ENCODE assay signal across 9 mouse cellular contexts in genomic region chr7:98943687-98944086, GRCm38 (mm10).
"Had no signal": no experiment of that assay in that cellular context is flagged by ENCODE, and none has a peak within 500 bp of the region (broad histone marks: within the 10 kb centered on the region; RNA-seq: fewer than 3 reads in every experiment).

No protein-coding gene starts in this region.

- DNase-seq: kidney, postnatal 36 days; left cerebral cortex, postnatal 4 days; lung, adult 18-20 months; lung, postnatal 36 days; right cerebral cortex, postnatal 14 days; thymus, postnatal 4 days had no signal

- H3K4me3 ChIP-seq: limb, embryonic 13.5 days; midbrain, embryonic 13.5 days had no signal

- H3K27ac ChIP-seq: limb, embryonic 13.5 days; liver, embryonic 14.5 days; midbrain, embryonic 13.5 days had no signal
